Mouse (Mus musculus) erythroblast, embryonic 14.5 days (primary cell): ENCODE measurements around the gene Fam19a3.

ENCODE experiments used
- GATA1 ChIP-seq: IDR thresholded peaks from 2 replicates; pipeline ENCODE4 v1.6.1; 2012; ENCODE audit warnings: low read length, inconsistent platforms, mixed read lengths
- TAL1 ChIP-seq: IDR thresholded peaks from 3 replicates; pipeline ENCODE4 v1.6.1; 2012; ENCODE audit warnings: low read length, inconsistent platforms, mixed read lengths

DNA sequence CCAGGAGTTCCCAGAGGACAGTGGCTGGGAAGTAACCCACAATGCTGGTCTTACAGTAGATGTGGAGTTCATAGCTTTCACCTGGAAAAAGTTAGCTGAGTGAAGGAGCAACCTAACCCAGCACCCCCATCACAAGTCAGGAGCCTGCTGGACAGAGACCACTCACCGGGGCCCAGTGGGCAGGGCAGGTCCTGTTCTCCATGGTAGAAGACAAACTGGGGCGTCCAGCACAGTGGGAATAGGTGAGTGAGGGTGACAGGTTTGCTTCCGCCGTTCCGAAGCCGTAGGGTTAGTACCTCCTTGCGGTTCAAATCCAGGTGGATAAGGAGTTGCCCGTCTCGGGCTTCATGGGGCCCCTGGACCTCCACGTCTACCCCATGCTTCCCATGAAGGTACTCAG lies 22.7 kb upstream of the Fam19a3 start:
- TF ChIP-seq GATA1: no peak
- no peak for TF ChIP-seq TAL1
